Mouse (Mus musculus) spleen, adult 2 months (tissue): Measurements from ENCODE around the gene Mynn.

Experiments used
- CTCF ChIP-seq: fragments of 200-500 bp; IDR thresholded peaks from 2 replicates; pipeline ENCODE4 v1.5.1; 2011; ENCODE audit warnings: mild to moderate bottlenecking, inconsistent platforms; ENCODE audit not compliant: insufficient read depth, insufficient read length, insufficient replicate concordance; ENCODE audit errors: extremely low read depth
- POLR2A ChIP-seq: fragments of 200-500 bp; IDR thresholded peaks from 2 replicates; pipeline ENCODE4 v1.6.1; 2011; ENCODE audit warnings: low read depth, low read length, inconsistent platforms

DNA sequence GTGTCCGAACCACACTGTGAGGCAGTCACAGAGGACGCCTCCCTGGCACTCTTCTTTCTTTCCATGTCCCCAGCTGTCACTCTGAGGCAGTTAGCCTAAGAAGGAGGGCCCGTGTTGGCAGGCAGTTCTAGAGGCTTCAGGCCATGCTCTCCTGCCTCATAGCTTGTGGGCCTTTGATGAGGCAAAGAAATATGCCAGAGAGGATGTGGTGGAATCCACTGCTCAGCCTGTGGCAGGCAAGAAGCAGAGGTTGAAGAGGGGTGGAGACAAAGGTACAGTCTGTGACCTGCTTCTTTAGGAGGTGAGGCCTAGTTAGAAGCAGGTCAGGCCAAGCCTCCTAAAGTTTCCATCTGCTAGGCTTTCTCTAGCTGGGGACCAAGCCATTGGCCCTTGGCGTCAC is 9.1 kb downstream of the Mynn start:
- TF ChIP-seq CTCF (no peak), POLR2A (no peak)
